Mouse (Mus musculus) intestine, embryonic 16.5 days (tissue): ENCODE measurements at regions not wholly inside any gene's neighbourhood (a gene's known extent, or its start where the extent isn't known, plus 50 kb on each side); places are given as distances from the start of the nearest gene placed in this dataset.

ENCODE experiments used
- ATAC-seq: fragments of 200-750 bp; cut with Nextera tagmentation; 2 replicates; pipeline ENCODE4 v1.8.0; 2017; ENCODE audit warnings: moderate TSS enrichment, moderate library complexity
- H3K27ac ChIP-seq: fragments of 300-500 bp; sonication (generic); 2 replicates; pipeline ENCODE4 v1.5.1; 2014; ENCODE audit warnings: mild to moderate bottlenecking, low read length
- H3K27me3 ChIP-seq: fragments of 300-500 bp; sonication (generic); replicated peaks from 2 replicates; pipeline ENCODE4 v1.6.1; 2014; ENCODE audit warnings: low read length, control low read depth, mixed read lengths; ENCODE audit not compliant: control insufficient read depth, insufficient read depth
- H3K36me3 ChIP-seq: fragments of 300-500 bp; sonication (generic); 2 replicates; pipeline ENCODE4 v1.6.1; 2014; ENCODE audit warnings: low read length, control low read depth; ENCODE audit not compliant: control insufficient read depth, insufficient read depth
- H3K4me1 ChIP-seq: fragments of 300-500 bp; sonication (generic); 2 replicates; pipeline ENCODE4 v1.6.1; 2014; ENCODE audit warnings: low read length, control low read depth, mixed read lengths; ENCODE audit not compliant: control insufficient read depth, insufficient read depth
- H3K4me2 ChIP-seq: fragments of 300-500 bp; sonication (generic); 2 replicates; pipeline ENCODE4 v1.6.1; 2014; ENCODE audit warnings: low read depth, low read length, control low read depth
- H3K4me3 ChIP-seq: fragments of 300-500 bp; sonication (generic); 2 replicates; pipeline ENCODE4 v1.5.1; 2014; ENCODE audit warnings: mild to moderate bottlenecking, low read length
- H3K9ac ChIP-seq: fragments of 300-500 bp; sonication (generic); 2 replicates; pipeline ENCODE4 v1.6.1; 2014; ENCODE audit warnings: low read depth, low read length
- H3K9me3 ChIP-seq: fragments of 300-500 bp; sonication (generic); 2 replicates; pipeline ENCODE4 v1.6.1; 2016; ENCODE audit warnings: low read length, control low read depth; ENCODE audit not compliant: control insufficient read depth
- WGBS: fragments of 180-500 bp; shearing (Covaris S2); extraction: QIAGEN DNeasy Blood & Tissue Kit; methylation state at CpG from one replicate; pipeline ENCODE4 v1.1.7; 2014; 5-methylcytosine and 5-hydroxymethylcytosine counted together

DNA sequence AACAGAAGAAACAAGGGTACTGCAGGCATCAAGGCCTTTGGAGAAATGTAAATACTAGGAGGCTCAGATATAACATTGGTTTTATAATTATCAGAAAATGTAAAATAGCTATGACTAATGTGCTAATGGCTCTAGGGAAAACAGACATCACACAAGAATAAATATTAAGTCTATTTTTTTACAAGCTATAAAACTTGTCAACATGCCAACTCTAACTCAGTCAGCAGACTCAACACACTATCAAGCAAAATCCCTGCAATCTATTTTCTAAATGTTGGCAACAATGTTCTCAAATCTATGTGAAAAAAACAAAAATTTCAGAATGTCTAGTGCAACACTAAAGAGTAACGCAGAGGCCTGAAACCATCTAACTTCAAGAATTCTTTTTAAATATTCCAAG, 93.5 kb upstream of the Wdr75 start:
- no peak overlapping the region for H3K9ac ChIP-seq
- H3K27me3 ChIP-seq = no peaks in the 10 kb centered on the region
- H3K27ac ChIP-seq = no peak overlapping the region
- no peaks in the 10 kb centered on the region for H3K4me1 ChIP-seq
- H3K36me3 ChIP-seq = no peaks in the 10 kb centered on the region
- H3K4me3 ChIP-seq = no peak overlapping the region
- ATAC-seq = no peak
- WGBS = 88% methylated on average over 1 of the region's 1 CpGs
- no peaks in the 10 kb centered on the region for H3K9me3 ChIP-seq
- no peak overlapping the region for H3K4me2 ChIP-seq

DNA sequence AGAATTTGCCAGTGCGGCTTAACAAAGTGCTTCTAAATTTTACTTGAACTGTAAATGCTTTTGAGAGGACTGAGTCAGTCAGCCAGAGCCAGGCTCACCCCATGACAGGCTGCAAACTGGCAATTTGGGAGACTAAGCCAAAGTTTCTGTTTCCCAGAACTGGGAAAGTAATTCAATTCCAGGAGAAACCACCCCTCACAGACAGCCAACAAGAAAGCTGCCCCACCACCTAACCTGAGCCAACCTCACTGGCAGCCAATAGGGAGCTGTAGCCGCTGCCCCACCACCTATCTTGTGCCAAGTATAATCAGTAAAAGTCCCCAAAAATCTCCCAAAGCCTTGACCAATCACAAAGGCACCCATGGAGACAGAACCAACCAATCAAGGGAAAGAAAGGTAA, 71.6 kb upstream of the Wdr75 start:
- no peak overlapping the region for H3K27ac ChIP-seq
- no peaks in the 10 kb centered on the region for H3K36me3 ChIP-seq
- H3K27me3 ChIP-seq = no peaks in the 10 kb centered on the region
- no peak overlapping the region for H3K4me3 ChIP-seq
- ATAC-seq = no peak
- no peaks in the 10 kb centered on the region for H3K9me3 ChIP-seq
- no peak overlapping the region for H3K4me2 ChIP-seq
- 87% methylated on average over 2 of the region's 2 CpGs for WGBS
- H3K4me1 ChIP-seq = no peaks in the 10 kb centered on the region
- H3K9ac ChIP-seq = no peak overlapping the region

DNA sequence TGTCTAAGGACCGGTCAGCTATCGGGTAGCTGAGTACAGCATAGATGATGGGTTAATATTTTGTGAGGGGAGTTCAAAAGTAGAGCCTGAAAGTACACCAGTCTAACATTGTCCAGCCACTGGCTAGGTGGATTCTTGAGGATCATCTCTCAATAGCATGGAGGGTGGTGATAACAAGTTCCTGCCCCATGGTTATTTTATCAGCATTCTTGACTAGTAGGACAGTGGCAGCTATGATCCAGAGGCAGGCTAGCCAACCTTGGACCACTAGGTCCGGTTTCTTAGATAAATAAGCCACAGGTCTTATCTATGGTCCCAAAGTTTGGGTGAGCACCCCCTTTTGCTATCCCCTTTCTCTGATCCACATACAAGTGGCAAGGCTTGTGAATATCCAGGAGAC, 62.0 kb upstream of the Wdr75 start:
- Histone ChIP-seq H3K4me3 (no peak overlapping the region), H3K4me1 (no peaks in the 10 kb centered on the region), H3K27ac (no peak overlapping the region), H3K4me2 (no peak overlapping the region), H3K36me3 (no peaks in the 10 kb centered on the region), H3K9ac (no peak overlapping the region), H3K9me3 (no peaks in the 10 kb centered on the region), H3K27me3 (no peaks in the 10 kb centered on the region)
- 95% methylated on average over 3 of the region's 3 CpGs for WGBS
- ATAC-seq = no peak

GRCm38 (mm10) chr1:45745136-45745535, 49.8 kb upstream of the Wdr75 start:
- peaks cover 2% of the 10 kb centered on the region; the same call in 1 of the 2 replicates for H3K36me3 ChIP-seq
- no peak overlapping the region for H3K4me3 ChIP-seq
- no peak for ATAC-seq
- WGBS = 89% methylated on average over 1 of the region's 1 CpGs
- no peak overlapping the region for H3K27ac ChIP-seq
- H3K9me3 ChIP-seq = peaks cover 6% of the 10 kb centered on the region
- H3K4me2 ChIP-seq = no peak overlapping the region
- no peaks in the 10 kb centered on the region for H3K27me3 ChIP-seq
- H3K9ac ChIP-seq = no peak overlapping the region
- H3K4me1 ChIP-seq = no peaks in the 10 kb centered on the region
